Mouse (Mus musculus) thymus, postnatal 0 days (tissue): ENCODE data around the gene Gm10160. TPM values are rescaled to one million over a fixed set of nuclear protein-coding genes. Genes with fewer than 3 reads are reported as not detected.

Source experiments
- DNase-seq: peaks from one replicate; pipeline ENCODE4 v3.0.0-alpha.2; 2015; ENCODE audit warnings: low spot score
- polyA plus RNA-seq: library from polyadenylated mRNA; unstranded; fragments of >200 nt; fragmentation: Nextera tagmentation; extraction: Ambion mirVana; gene quantifications from 2 replicates; pipeline ENCODE4 v1.2.1, GENCODE M21; 2015

Gm10160 gene
- polyA plus RNA-seq, 1 experiment from 2014 or later = not detected

DNA sequence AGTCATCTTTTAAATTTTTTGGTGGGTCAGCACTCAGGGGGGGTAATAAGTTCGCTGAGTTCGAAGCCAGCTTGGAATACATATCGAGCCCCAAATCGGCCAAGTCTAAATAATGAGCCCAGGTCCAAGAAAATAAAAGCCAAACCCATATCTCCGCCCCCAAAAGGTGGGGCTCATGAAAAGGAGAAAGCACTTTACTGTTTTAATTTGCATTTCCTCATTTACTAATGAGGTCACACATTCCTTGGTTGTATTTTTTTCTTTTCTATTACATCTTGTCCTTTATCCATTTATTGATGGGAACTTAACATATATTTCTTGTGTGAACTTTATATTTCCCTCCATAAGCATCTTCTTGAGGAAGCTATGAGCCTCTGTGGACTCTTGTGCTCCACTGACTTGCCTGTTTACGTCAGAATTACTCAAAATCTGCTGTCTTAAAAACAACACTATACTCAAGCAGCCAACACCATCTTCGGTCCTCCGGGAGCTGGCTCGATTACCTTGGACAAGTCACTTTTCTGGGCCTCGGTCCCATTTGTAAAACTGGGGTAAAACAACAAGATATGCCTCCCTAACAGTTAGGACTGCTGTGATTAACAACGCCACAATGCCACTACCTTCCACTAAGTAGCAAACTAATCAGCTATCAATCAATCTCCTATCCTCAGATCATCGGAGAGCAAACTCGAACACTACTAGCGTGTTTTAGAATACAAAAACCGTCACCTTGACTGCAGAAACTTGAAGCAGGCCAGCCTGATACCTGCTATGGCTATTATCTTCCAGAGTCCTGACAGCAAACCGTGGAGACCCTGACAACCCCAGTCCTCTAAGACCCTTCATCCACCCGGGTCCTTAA lies 27.6 kb downstream of the Gm10160 start:
- no peak for DNase-seq

GRCm38 (mm10) chr7:81825381-81825780 lies 30.2 kb downstream of the Gm10160 start:
- no peak for DNase-seq

DNA sequence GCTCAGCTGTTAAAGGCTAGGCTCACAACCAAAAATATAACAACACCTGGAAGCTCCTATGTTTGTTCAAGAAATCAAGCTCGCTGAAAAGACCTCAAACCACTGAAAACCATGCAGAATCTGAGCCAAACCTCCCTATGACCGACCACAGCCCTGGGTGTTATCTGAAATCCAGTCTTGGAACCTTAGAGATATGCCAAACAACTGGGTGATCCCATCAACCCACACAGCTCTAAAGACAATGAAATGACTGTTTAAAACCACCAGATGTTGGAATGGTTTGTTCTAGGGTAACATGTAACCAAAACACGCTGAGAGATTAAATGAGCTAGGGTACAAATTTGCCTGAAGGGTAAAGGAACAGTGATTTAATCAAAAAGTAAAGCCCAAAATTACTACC lies 30.7 kb downstream of the Gm10160 start:
- DNase-seq = no peak

- DNase-seq = no peak
Measured at GRCm38 (mm10) chr7:81806067-81806466, 49.5 kb downstream of the Gm10160 start.

Other genes starting within 250 kb of the Gm10160 start
- gene Homer2, start 148.3 kb downstream of the Gm10160 start, polyA plus RNA-seq = 0.95 and 1.5 TPM in 2 replicates
- gene Ramac, start 92.9 kb downstream of the Gm10160 start, polyA plus RNA-seq = 180 and 185 TPM in 2 replicates
- gene 3110040N11Rik, start 66.3 kb downstream of the Gm10160 start, polyA plus RNA-seq = 61.1 and 65.7 TPM in 2 replicates
- 71.8 and 75.0 TPM in 2 replicates for gene Btbd1, start 26.4 kb downstream of the Gm10160 start, polyA plus RNA-seq
- 85.4 and 88.0 TPM in 2 replicates for gene Tm6sf1, start 3.2 kb upstream of the Gm10160 start, polyA plus RNA-seq
- gene Hdgfl3, start 78.7 kb upstream of the Gm10160 start, polyA plus RNA-seq = 11.0 and 14.4 TPM in 2 replicates
- 2.6 and 2.8 TPM in 2 replicates for gene Bnc1, start 136.5 kb upstream of the Gm10160 start, polyA plus RNA-seq